Mouse (Mus musculus) c-Kit-positive CD71-positive TER-119-negative erythroid progenitor cells, embryonic 14.5 days (primary cell): ENCODE data around the gene Actl11.

Experiments
- DNase-seq: peaks from one replicate; pipeline ENCODE4 v3.0.0-alpha.2; 2013; ENCODE audit warnings: low read depth

Actl11 gene

GRCm38 (mm10) chr9:107923021-107923420 lies 5.2 kb upstream of the Actl11 start:
- DNase-seq: peak; percentile 43

GRCm38 (mm10) chr9:107923956-107924355 lies 4.3 kb upstream of the Actl11 start:
- DNase-seq: no peak

DNA sequence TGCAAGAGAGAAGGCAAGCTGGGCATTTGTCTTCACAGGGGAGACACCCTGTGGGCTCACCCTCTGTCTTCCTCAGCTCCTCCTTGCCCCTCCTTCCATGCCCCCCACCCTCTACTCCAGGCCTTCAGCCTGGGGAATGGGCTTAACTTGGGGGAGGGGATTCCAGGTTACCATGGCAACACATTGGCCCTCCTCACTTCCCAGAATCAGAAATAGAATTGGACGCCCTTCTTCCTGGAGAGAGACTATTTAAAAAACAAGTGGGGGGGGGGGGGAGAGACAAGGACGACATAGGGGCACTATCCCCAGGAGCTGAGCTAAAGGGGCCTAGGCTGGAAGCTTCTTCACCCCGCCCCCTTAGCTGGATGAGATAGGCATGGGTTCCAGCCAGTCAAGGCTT lies 3.0 kb upstream of the Actl11 start:
- DNase-seq: no peak

DNA sequence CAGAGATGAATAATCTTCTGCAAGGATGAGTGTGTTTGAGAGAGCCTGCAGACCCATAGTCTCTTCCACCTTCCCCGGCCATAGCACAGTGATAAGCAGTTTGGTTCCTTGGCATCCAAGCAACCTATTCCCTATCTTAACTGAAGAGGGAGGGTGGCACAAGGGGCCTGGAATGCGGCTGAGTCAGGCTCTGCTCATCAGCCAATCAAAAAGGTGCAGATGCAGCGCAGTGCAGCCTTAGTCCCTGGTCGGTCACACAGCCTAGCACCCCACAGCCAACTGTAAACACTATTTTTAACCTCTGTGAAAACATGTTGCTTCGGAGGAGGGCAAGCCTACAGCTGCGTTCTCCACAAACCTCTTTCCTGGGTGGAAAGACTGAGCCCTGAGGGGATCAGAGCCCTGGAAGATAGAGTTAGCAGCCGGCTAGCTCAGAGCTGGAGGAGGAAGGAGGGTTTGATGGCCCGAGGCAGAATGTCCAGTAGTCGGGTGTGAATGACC lies 1.3 kb upstream of the Actl11 start:
- DNase-seq: no peak

- DNase-seq: no peak
These were observed 520 bp upstream of the Actl11 start for GRCm38 (mm10) chr9:107927749-107928148.

DNA sequence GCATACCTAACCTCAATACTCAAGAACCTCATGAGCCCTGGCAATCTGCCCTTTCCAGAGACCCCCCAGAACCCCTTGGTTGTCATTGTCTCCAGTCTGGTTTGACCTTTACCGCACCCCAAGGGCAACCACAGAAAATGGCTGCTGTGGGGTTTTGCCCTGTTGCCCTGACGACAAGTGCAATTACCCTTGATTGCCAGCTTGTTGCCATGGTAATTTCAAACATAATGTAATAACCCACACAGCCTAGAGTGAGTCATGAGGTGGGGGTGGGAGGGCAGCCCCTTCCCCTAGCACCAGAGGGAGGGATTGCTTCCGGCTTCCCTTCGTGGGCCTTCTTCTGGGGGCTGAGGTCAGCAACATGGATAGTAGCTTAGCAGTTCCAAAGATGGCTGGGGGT lies 4.0 kb downstream of the Actl11 start:
- DNase-seq: no peak

- DNase-seq: no peak
These were observed 5.9 kb downstream of the Actl11 start for GRCm38 (mm10) chr9:107934146-107934545.

DNA sequence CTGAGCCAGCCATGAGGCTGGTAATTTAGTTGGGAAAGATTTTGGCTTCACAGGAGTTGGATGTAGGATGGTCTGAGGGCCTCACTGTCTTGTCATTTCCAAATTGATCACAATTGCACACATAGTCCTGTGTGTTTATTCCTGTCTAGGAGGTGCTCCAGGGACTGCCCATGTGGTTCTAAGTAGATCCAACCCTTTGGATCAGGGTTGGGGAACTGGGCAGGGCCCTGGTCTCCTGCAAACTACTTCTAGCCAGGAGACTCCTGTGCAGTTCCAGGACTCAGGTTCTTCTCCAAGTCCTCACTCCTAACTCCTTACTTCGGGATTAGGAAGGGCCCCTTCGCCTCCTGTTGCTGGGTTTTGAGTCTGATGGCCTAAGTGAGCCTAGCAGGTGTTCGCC lies 7.1 kb downstream of the Actl11 start, which contains the start of gene Camkv:
Gene Camkv (plus strand): TSS at position 301 of the 400 bp plus-strand sequence.
- no peak for DNase-seq

- no peak for DNase-seq
These were observed 7.5 kb downstream of the Actl11 start for GRCm38 (mm10) chr9:107935790-107936214.

DNA sequence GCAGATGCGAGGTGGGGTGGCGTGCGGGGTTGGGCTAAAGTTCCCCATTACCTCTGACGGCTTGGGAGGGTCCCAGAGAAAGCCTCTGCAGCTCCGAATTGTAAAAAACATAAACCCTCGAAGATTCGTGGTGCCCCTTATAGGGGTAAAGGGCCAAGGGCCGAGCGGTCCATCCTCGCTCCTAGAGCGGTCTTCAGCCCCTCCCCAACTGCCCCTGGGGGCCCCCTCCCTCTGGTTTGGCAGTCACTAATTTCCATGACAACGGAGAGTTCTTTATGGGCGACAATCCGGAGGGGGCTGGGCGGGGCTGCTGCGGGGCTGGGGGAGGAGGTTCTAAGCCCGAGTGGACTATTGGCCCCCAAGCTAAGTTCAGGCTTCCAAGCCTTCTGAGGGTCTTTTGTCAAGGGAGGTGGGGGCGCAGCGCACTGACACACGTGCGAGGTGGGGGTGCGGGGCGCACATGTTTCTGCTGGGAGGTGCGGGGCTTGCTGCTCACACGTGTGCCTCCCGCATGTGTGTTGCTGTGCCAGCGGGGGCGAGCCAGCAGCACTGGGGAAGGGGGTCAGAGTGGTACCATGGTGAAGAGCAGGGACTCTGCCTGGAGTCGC lies 8.1 kb downstream of the Actl11 start:
- DNase-seq: no peak

DNA sequence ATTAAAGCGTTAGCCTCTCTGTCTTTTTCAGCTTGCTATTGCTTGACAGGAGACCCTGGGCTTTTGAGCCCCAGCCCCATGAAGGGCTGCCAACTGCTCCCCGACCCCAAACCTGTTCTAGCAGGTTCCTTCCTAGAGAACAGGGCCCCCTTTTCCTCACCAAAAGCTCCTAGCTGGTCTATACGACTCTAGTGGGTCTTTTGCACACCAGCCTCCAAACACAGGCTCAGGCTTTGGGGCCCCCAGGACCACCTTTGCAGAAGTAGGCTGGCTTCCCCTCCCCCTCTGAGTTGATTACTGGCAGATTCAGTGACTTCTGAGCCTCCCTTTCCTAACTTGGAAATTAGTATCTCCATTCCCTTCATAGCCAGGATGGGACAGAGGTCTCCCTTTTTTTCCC lies 8.6 kb downstream of the Actl11 start:
- no peak for DNase-seq

GRCm38 (mm10) chr9:107947241-107948194 lies 19.2 kb downstream of the Actl11 start:
- no peak for DNase-seq

DNA sequence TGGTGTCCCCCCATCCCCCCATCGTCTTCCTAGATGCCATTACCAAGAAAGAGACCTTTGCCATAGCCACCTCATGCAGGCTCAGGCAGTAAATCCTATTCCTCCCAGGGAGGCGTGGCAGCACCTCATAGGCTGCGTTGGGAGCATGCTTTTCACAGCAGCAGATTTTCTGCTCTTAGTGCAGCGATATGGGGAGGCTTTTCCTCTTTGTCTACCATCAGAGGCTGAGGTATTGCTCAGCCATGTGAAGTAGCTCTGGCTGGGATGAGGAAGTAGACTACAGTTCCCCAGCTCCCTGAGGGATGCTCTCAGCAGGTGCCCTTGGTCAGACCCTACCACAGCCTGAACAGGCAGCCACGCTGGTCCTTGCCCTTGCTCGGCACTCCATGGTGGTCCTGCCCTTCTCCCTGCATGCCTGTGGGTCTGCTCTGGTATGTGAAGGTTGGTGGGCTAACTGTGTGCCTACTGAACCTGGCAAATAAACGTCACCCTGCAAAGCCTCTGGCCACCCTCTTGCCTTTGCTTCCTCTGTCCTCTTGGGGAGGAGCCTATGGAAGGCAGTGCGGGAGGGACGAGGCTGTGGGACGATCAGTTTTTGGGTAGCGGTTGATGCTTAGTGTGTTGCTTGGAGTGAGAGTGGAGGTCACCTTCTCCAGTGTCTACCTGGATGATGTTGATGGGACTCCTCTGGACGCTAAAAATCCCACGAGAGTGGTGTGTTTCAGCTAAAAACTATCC lies 21.1 kb downstream of the Actl11 start:
- no peak for DNase-seq

- DNase-seq: no peak
These were observed 21.6 kb downstream of the Actl11 start, which contains the start of gene Traip for GRCm38 (mm10) chr9:107949922-107950235. Gene Traip (plus strand): TSS chr9:107950136.

DNA sequence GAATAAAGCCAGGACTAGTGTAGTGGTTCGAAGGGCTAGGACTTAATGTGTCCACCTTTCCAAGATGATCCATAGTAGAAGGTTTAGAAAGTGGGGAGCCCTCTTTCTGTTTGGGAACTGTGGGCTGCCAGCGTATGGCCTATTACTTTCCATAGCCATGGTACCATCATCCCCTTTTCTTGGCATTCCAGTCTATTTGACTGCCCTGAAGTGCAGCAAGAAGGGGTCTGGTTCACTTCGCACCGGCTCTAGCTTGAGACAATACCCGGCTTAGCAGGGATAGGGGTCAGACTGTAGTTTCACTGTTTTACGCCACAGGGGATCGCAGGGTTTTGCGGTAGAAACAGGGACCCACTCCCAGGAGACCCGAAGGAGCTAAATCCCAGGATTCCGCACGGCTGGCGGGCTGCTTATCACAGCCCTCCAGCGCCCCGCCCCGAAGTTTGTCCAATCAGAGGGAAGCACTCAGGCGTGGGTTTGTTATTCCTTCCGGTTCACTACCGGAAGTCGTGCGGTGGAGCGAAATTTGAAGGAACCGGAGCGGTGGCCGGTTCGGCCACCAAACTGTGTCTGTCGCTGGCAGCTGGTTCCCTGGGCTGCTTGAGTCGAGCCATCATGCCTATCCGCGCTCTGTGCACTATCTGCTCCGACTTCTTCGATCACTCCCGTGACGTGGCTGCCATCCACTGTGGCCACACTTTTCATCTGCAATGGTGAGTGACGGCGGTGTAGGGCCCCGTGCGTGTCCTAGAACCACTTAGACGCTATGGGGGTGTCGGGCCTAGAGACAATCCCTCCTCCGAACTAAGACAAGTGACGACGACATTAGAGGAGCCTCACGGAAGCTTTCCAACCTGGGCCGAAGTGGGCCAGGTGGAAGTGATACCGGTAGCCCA lies 22.4 kb downstream of the Actl11 start:
- DNase-seq: peak; percentile 88

DNA sequence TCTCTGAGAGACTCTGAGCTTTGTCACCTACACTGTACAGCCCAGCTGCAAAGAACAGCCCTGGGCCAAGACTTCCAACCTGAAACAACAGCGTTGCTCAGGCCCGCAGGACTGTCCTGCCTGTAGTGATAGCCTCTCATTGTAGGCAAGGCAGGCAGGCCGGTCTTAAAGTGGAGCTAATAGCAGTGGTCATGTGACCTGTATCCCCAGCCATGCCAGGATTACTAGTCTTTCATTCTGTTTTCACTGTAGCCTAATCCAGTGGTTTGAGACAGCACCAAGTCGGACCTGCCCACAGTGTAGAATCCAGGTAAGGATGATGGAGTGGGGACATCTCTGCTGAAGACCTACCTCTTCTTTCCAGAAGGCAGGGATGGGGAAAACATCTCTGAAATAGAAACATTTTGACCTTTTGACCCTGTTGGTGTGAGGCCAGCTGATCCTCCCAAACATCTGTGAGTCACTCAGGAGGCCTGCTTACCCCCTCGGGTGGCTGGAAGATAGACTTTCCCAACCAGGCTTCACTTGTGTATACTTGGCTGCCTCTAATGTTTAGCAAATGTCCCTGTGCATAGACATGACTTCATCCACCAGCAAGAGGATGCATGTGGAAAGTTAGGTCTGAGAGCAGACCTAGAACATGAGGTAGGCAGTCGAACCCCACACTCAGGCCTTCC lies 27.5 kb downstream of the Actl11 start:
- no peak for DNase-seq

GRCm38 (mm10) chr9:107957141-107957540 lies 28.9 kb downstream of the Actl11 start:
- DNase-seq: no peak

DNA sequence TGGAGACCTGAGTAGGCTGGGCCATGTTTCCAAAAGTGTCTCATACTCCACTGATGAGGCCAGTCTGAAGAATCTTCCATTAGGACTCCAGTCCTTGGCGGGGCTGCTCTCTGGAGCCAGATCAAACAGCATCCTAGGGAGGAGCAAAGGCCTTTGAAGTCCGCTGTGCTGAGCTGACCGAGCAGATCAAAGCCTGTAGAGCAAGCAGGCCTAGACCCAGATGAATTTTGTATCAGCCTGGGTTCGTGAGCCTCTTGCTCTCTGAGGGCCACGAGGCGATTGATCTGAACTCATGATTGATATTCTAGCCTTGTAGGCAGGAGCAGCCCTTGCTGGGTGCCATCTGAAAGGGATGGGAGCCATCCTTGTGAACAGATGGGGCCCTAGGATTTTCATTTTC lies 31.6 kb downstream of the Actl11 start:
- DNase-seq: no peak

GRCm38 (mm10) chr9:107960928-107961327 lies 32.7 kb downstream of the Actl11 start:
- no peak for DNase-seq

DNA sequence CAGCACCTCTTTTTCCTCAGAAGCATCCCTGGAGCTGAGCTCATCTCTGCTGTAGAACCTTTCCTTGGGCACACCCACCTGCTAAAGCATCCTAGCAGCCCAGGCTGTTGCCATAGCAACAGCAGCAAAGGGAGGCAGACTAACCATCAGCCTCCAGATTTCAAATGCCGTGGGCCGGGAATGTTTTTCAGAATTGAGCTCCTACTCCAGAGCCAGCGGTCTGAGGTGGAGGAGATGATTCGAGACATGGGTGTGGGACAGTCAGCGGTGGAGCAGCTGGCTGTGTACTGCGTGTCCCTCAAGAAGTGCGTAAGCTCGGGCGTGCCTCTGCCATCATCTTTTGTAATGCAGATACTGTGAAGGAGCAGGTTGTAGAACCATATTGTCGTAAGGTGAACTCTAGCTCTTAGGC lies 33.1 kb downstream of the Actl11 start:
- DNase-seq: no peak

DNA sequence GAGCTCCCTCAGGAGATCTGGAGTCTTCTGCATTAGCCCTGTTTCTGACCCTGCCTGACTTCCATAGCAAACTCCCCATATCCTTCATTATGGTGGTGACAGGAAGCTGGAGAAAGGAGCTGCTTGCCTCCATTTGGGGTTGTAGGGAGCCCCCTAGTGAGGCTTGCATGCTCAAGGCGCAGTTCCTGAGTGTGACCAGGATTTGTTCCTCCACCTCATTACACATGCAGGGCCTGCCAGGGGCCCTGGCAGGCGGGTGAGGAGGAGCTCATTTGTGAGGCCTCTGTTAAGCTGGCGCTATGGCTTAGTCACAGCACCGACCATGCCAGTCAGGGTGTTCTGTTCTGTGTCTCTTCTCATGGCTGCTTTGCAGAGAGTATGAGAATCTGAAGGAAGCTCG lies 33.6 kb downstream of the Actl11 start:
- no peak for DNase-seq
